Mouse (Mus musculus) brain, embryonic 14.5 days (tissue): ENCODE data around the gene Sulf2.

Source experiments
- CTCF ChIP-seq: fragments of 200-500 bp; IDR thresholded peaks from 2 replicates; pipeline ENCODE4 v1.5.1; 2012; ENCODE audit warnings: inconsistent platforms, mild to moderate bottlenecking, moderate library complexity, borderline replicate concordance; ENCODE audit not compliant: insufficient read depth, insufficient read length; ENCODE audit errors: extremely low read depth
- POLR2A ChIP-seq: fragments of 200-500 bp; IDR thresholded peaks from 2 replicates; pipeline ENCODE4 v1.6.1; 2012; ENCODE audit warnings: mild to moderate bottlenecking, inconsistent platforms, borderline replicate concordance; ENCODE audit not compliant: poor library complexity, insufficient read depth, insufficient read length, severe bottlenecking; ENCODE audit errors: extremely low read depth

GRCm38 (mm10) chr2:166108326-166108725 lies 47.1 kb downstream of the Sulf2 start:
- TF ChIP-seq CTCF, result peak; percentile 88
- TF ChIP-seq POLR2A, result no peak
